Comparison of ENCODE assay signal across 10 mouse cellular contexts in genomic region chr12:111816967-111817366, GRCm38 (mm10). TPM values are rescaled to one million over a fixed set of nuclear protein-coding genes. Genes with fewer than 3 reads are reported as not detected.
A peak's percentile ranks its signal among the peaks of the same experiment; 100 is the strongest.
DNase-seq lines count a peak whose midpoint lies in the region; ATAC-seq and TF ChIP-seq lines count a peak whose summit lies in the region.
"Had no signal": no experiment of that assay in that cellular context is flagged by ENCODE, and none has a peak within 500 bp of the region (broad histone marks: within the 10 kb centered on the region; RNA-seq: fewer than 3 reads in every experiment).

No protein-coding gene starts in this region.

- H3K79me2 ChIP-seq in MEL (ENCODE audit: control insufficient read depth, insufficient read depth, low read length, poor library complexity), result peaks cover 12% of the 10 kb centered on the region

- H3K4me3 ChIP-seq in heart, embryonic 14.5 days (ENCODE audit: control insufficient read depth in 1 of 2, insufficient read depth in 1 of 2, low read depth in 1 of 2, low read length in 2 of 2), result no peak overlapping the region
- peak overlapping the region; percentile 38 to 54 for H3K4me3 ChIP-seq in MEL (ENCODE audit: control insufficient read depth in 1 of 2, insufficient read depth in 1 of 2, low read depth in 2 of 2, low read length in 2 of 2)
- H3K4me3 ChIP-seq in intestine, postnatal 0 days (ENCODE audit: low read depth, low read length), result no peak overlapping the region
- peak overlapping the region; percentile 77 for H3K4me3 ChIP-seq in liver, embryonic 13.5 days (replicated peaks)
- H3K4me3 ChIP-seq: forebrain, embryonic 12.5 days had no signal

- 0 out of 4 replicates have a peak overlapping the region, but pooled peaks of 1 of the 2 experiments have one; percentile 13 for H3K27ac ChIP-seq in heart, embryonic 14.5 days (replicated peaks in 1 of 2; ENCODE audit: control insufficient read depth in 1 of 2, insufficient read depth in 1 of 2, low read depth in 2 of 2, low read length in 2 of 2)
- peak overlapping the region; percentile 66 for H3K27ac ChIP-seq in MEL (ENCODE audit: control insufficient read depth, low read depth, low read length)
- H3K27ac ChIP-seq in intestine, postnatal 0 days (ENCODE audit: low read depth, low read length), result peak overlapping the region; percentile 94; the same call in 1 of the 2 replicates
- H3K27ac ChIP-seq in liver, embryonic 13.5 days, result peak overlapping the region; percentile 97
- H3K27ac ChIP-seq: forebrain, embryonic 12.5 days had no signal

- TF ChIP-seq RAD21 in MEL (IDR thresholded peaks at IDR 0.05; ENCODE audit: low read depth, low read length), result peak; percentile 22

- no peak for DNase-seq in heart, postnatal 14 days
- peak; percentile 70 for DNase-seq in MEL (ENCODE audit: low read depth, low spot score)
- peak; percentile 80 for DNase-seq in liver, embryonic 13.5 days
- DNase-seq in left cerebral cortex, postnatal 36 days (ENCODE audit: low spot score in 2 of 2), result no peak
- no peak for DNase-seq in cerebellum, adult 9-10 months
- no peak for DNase-seq in thymus, postnatal 0 days (ENCODE audit: low spot score)
- DNase-seq: thymus, postnatal 36 days had no signal

- intact Hi-C loops in heart, postnatal 14 days (cut with DNase I), result no loop called here
- intact Hi-C loops in left cerebral cortex, postnatal 36 days (cut with DNase I), result no loop called here

- no peak for ATAC-seq in heart, embryonic 14.5 days (ENCODE audit: insufficient number of reproducible peaks, insufficient read depth, low FRiP score, low read depth)
- ATAC-seq in intestine, postnatal 0 days, result peak; percentile 20; the same call in 1 of the 2 replicates
- peak; percentile 45 for ATAC-seq in liver, embryonic 13.5 days (ENCODE audit: low read depth)

- peaks cover 20 to 44% of the 10 kb centered on the region in 2 experiments for H3K4me1 ChIP-seq in heart, embryonic 14.5 days (ENCODE audit: control insufficient read depth in 2 of 2, insufficient read depth in 2 of 2, low read length in 2 of 2)
- H3K4me1 ChIP-seq in MEL (ENCODE audit: control insufficient read depth in 1 of 2, insufficient read depth in 2 of 2, low read length in 2 of 2), result peaks cover 7 to 31% of the 10 kb centered on the region in 2 experiments
- peaks cover 5% of the 10 kb centered on the region; the same call in 1 of the 2 replicates for H3K4me1 ChIP-seq in intestine, postnatal 0 days (replicated peaks; ENCODE audit: control insufficient read depth, insufficient read depth, low read length)
- peaks cover 84% of the 10 kb centered on the region for H3K4me1 ChIP-seq in liver, embryonic 13.5 days (replicated peaks)

- no peaks in the 10 kb centered on the region for H3K27me3 ChIP-seq in heart, embryonic 14.5 days (ENCODE audit: control insufficient read depth, insufficient read depth, low read length)
- H3K27me3 ChIP-seq in MEL (ENCODE audit: control insufficient read depth in 1 of 2, insufficient read depth in 2 of 2, low read length in 2 of 2), result no peaks in the 10 kb centered on the region
- H3K27me3 ChIP-seq in intestine, postnatal 0 days (replicated peaks; ENCODE audit: control insufficient read depth, insufficient read depth, low read length), result no peaks in the 10 kb centered on the region
- no peaks in the 10 kb centered on the region for H3K27me3 ChIP-seq in liver, embryonic 13.5 days
- H3K27me3 ChIP-seq: forebrain, embryonic 12.5 days had no signal

- peaks cover 5% of the 10 kb centered on the region; the same call in 1 of the 2 replicates for H3K36me3 ChIP-seq in heart, embryonic 14.5 days (ENCODE audit: control insufficient read depth, insufficient read depth, low read length)
- peaks cover 0 to 15% of the 10 kb centered on the region in 2 experiments; a peak in 2 of 4 replicates for H3K36me3 ChIP-seq in MEL (ENCODE audit: control insufficient read depth in 1 of 2, insufficient read depth in 2 of 2, low read length in 2 of 2)
- H3K36me3 ChIP-seq in intestine, postnatal 0 days (ENCODE audit: control insufficient read depth, insufficient read depth), result 0 out of 2 replicates have a peak, but pooled peaks cover 4% of the 10 kb centered on the region
- peaks cover 30% of the 10 kb centered on the region for H3K36me3 ChIP-seq in liver, embryonic 13.5 days

- TF ChIP-seq POLR2A in MEL (IDR thresholded peaks at IDR 0.05; ENCODE audit: control insufficient read depth in 1 of 2, insufficient read depth in 1 of 2, low read depth in 1 of 2, low read length in 2 of 2, poor library complexity in 1 of 2), result no peak

- peak in 2 of 3 experiments; percentile 39 to 47; a peak in 4 of 6 replicates for TF ChIP-seq CTCF in MEL (IDR thresholded peaks at IDR 0.05 in 2 of 3, conservative IDR thresholded peaks at IDR 0.05 in 1 of 3; ENCODE audit: control insufficient read depth in 1 of 3, insufficient read depth in 1 of 3, low read depth in 2 of 3, low read length in 3 of 3, poor library complexity in 1 of 3, severe bottlenecking in 1 of 3)
- peak; percentile 33; the same call in 1 of the 2 replicates for TF ChIP-seq CTCF in intestine, postnatal 0 days (IDR thresholded peaks at IDR 0.05; ENCODE audit: low read depth)

- peak overlapping the region; percentile 80; the same call in 1 of the 2 replicates for H3K4me2 ChIP-seq in heart, embryonic 14.5 days (ENCODE audit: low read length)
- peak overlapping the region; percentile 85 for H3K4me2 ChIP-seq in intestine, postnatal 0 days (replicated peaks; ENCODE audit: low read depth)
- H3K4me2 ChIP-seq in liver, embryonic 13.5 days, result peak overlapping the region; percentile 81

- no peak for TF ChIP-seq EP300 in MEL (IDR thresholded peaks at IDR 0.05; ENCODE audit: low read depth in 1 of 2, low read length in 2 of 2)

- WGBS in heart, embryonic 14.5 days, result 63% methylated on average over 9 of the region's 9 CpGs
- 41% methylated on average over 9 of the region's 9 CpGs for WGBS in intestine, postnatal 0 days
- WGBS in liver, embryonic 13.5 days (ENCODE audit: insufficient replicate concordance), result 15% methylated on average over 9 of the region's 9 CpGs

- no peak overlapping the region for H3K9ac ChIP-seq in heart, embryonic 14.5 days (ENCODE audit: low read length)
- peak overlapping the region; percentile 63 for H3K9ac ChIP-seq in MEL (ENCODE audit: control insufficient read depth, low read depth, low read length, poor library complexity, severe bottlenecking)
- no peak overlapping the region for H3K9ac ChIP-seq in intestine, postnatal 0 days (ENCODE audit: low read depth, low read length)
- H3K9ac ChIP-seq in liver, embryonic 13.5 days, result peak overlapping the region; percentile 87
- H3K9ac ChIP-seq: forebrain, embryonic 12.5 days had no signal

- no peaks in the 10 kb centered on the region for H3K9me3 ChIP-seq in heart, embryonic 14.5 days (ENCODE audit: control insufficient read depth, low read length)
- no peaks in the 10 kb centered on the region for H3K9me3 ChIP-seq in MEL (replicated peaks; ENCODE audit: insufficient read depth, low read length)
- no peaks in the 10 kb centered on the region for H3K9me3 ChIP-seq in intestine, postnatal 0 days (ENCODE audit: control insufficient read depth)
- no peaks in the 10 kb centered on the region for H3K9me3 ChIP-seq in liver, embryonic 13.5 days (replicated peaks)
- H3K9me3 ChIP-seq: forebrain, embryonic 12.5 days had no signal

TF ChIP-seq in MEL, 35 proteins besides CTCF, POLR2A, EP300 and RAD21 (continues in another document):
- TF ChIP-seq NELFE (IDR thresholded peaks at IDR 0.05; ENCODE audit: low read depth, low read length) (no peak), MXI1 (IDR thresholded peaks at IDR 0.05; ENCODE audit: low read depth, low read length) (peak; percentile 47; the same call in 1 of the 2 replicates), HCFC1 (IDR thresholded peaks at IDR 0.05; ENCODE audit: low read depth, low read length) (no peak), MYC (IDR thresholded peaks at IDR 0.05; ENCODE audit: low read depth, low read length) (0 out of 2 replicates have a peak, but pooled peaks have one; percentile 20), E2F4 (IDR thresholded peaks at IDR 0.05; ENCODE audit: borderline replicate concordance, low read depth, low read length) (no peak), ZMIZ1 (IDR thresholded peaks at IDR 0.05; ENCODE audit: low read depth, low read length) (no peak)

RNA-seq across cellular contexts. Expression of gene Zfyve21, which starts 3.0 kb away (rescaled TPM):
- polyA plus RNA-seq in heart, embryonic 14.5 days (2014; fragmentation: Nextera tagmentation; extraction: Ambion mirVana), result 88.3 and 89.3 TPM in 2 replicates
- 10 to 100 TPM; 55.3 to 59.7 TPM for total RNA-seq in heart, postnatal 14 days (2021)
- 7.2 and 8.1 TPM in 2 replicates for total RNA-seq in MEL (2012; rRNA removed)
- 1 to 10 TPM in 1 of 2 experiments, not detected in 1; 9.1 TPM for polyA plus RNA-seq in MEL (2012; ENCODE audit: insufficient read depth in 1 of 2, insufficient read length in 2 of 2, low read depth in 1 of 2, low replicate concordance in 2 of 2, missing spikeins in 1 of 2)
- 104 and 107 TPM in 2 replicates for polyA plus RNA-seq in intestine, postnatal 0 days (2015; fragmentation: Nextera tagmentation; extraction: Ambion mirVana)
- 53.3 and 54.7 TPM in 2 replicates for polyA plus RNA-seq in liver, embryonic 13.5 days (2015; fragmentation: Nextera tagmentation; extraction: Ambion mirVana)
- 10 to 100 TPM; 22.8 to 23.1 TPM for total RNA-seq in left cerebral cortex, postnatal 36 days (2021)
- 73.7 and 76.6 TPM in 2 replicates for polyA plus RNA-seq in thymus, postnatal 0 days (2015; fragmentation: Nextera tagmentation; extraction: Ambion mirVana)

RNA-seq across cellular contexts. Expression of gene Xrcc3, which starts 3.3 kb away (rescaled TPM):
- polyA plus RNA-seq in heart, embryonic 14.5 days (2014; fragmentation: Nextera tagmentation; extraction: Ambion mirVana), result 5.7 and 7.0 TPM in 2 replicates
- total RNA-seq in heart, postnatal 14 days (2021), result 1 to 10 TPM; 2.1 to 3.1 TPM
- total RNA-seq in MEL (2012; rRNA removed), result 9.0 and 10.0 TPM in 2 replicates
- polyA plus RNA-seq in MEL (2012; ENCODE audit: insufficient read depth in 1 of 2, insufficient read length in 2 of 2, low read depth in 1 of 2, low replicate concordance in 2 of 2, missing spikeins in 1 of 2), result 10 to 100 TPM in 1 of 2 experiments, not detected in 1; 18.8 TPM
- 3.4 and 6.1 TPM in 2 replicates for polyA plus RNA-seq in intestine, postnatal 0 days (2015; fragmentation: Nextera tagmentation; extraction: Ambion mirVana)
- polyA plus RNA-seq in liver, embryonic 13.5 days (2015; fragmentation: Nextera tagmentation; extraction: Ambion mirVana), result 3.9 and 5.1 TPM in 2 replicates
- total RNA-seq in left cerebral cortex, postnatal 36 days (2021), result 1 to 10 TPM; 4.6 TPM
- polyA plus RNA-seq in thymus, postnatal 0 days (2015; fragmentation: Nextera tagmentation; extraction: Ambion mirVana), result 5.0 and 5.7 TPM in 2 replicates

RNA-seq across cellular contexts. Expression of gene Klc1, which starts 58.3 kb away (rescaled TPM):
- 98.9 and 118 TPM in 2 replicates for polyA plus RNA-seq in heart, embryonic 14.5 days (2014; fragmentation: Nextera tagmentation; extraction: Ambion mirVana)
- total RNA-seq in heart, postnatal 14 days (2021), result 100 to 1,000 TPM; 120 to 129 TPM
- total RNA-seq in MEL (2012; rRNA removed), result 29.1 and 30.7 TPM in 2 replicates
- polyA plus RNA-seq in MEL (2012; ENCODE audit: insufficient read depth in 1 of 2, insufficient read length in 2 of 2, low read depth in 1 of 2, low replicate concordance in 2 of 2, missing spikeins in 1 of 2), result 10 to 100 TPM in 1 of 2 experiments, not detected in 1; 60.4 TPM
- 42.9 and 45.7 TPM in 2 replicates for polyA plus RNA-seq in intestine, postnatal 0 days (2015; fragmentation: Nextera tagmentation; extraction: Ambion mirVana)
- 22.5 and 24.0 TPM in 2 replicates for polyA plus RNA-seq in liver, embryonic 13.5 days (2015; fragmentation: Nextera tagmentation; extraction: Ambion mirVana)
- 100 to 1,000 TPM; 783 to 837 TPM for total RNA-seq in left cerebral cortex, postnatal 36 days (2021)
- 46.9 and 52.2 TPM in 2 replicates for polyA plus RNA-seq in thymus, postnatal 0 days (2015; fragmentation: Nextera tagmentation; extraction: Ambion mirVana)

Comparison
In these comparisons a context has a peak if more than half of its experiments do, and no peak if none do; other contexts are left out.
1. H3K4me3 ChIP-seq: peak in MEL (2 of 2) and liver, embryonic 13.5 days (single experiment); none in heart, embryonic 14.5 days (0 of 2) and intestine, postnatal 0 days (single experiment).
2. H3K9ac ChIP-seq: peak in MEL (single experiment) and liver, embryonic 13.5 days (single experiment); none in heart, embryonic 14.5 days (single experiment) and intestine, postnatal 0 days (single experiment).
3. DNase-seq: peak in MEL (single experiment) and liver, embryonic 13.5 days (single experiment); none in heart, postnatal 14 days (0 of 2), left cerebral cortex, postnatal 36 days (0 of 2), cerebellum, adult 9-10 months (single experiment) and thymus, postnatal 0 days (single experiment).
4. Peak in every context shown above with its lines, with median percentiles within 50 percentile points of each other: H3K4me2 ChIP-seq.